Mouse (Mus musculus) liver, postnatal 0 days (tissue): ENCODE measurements at regions not wholly inside any gene's neighbourhood (a gene's known extent, or its start where the extent isn't known, plus 50 kb on each side); places are given as distances from the start of the nearest gene placed in this dataset.

Source experiments
- CTCF ChIP-seq: sonication (generic); IDR thresholded peaks from 2 replicates; pipeline ENCODE4 v1.5.1; 2016; ENCODE audit warnings: antibody characterized with exemption, low read depth
- EP300 ChIP-seq: IDR thresholded peaks from 2 replicates; pipeline ENCODE4 v1.6.1; 2016; ENCODE audit warnings: antibody characterized with exemption, low read depth, mild to moderate bottlenecking

GRCm38 (mm10) chr8:12162921-12163705 is 115.5 kb upstream of the A230072I06Rik start:
- TF ChIP-seq EP300 (no peak), CTCF (no peak)
